Mouse (Mus musculus) fibroblast of lung, adult 2 months (primary cell): ENCODE data around the gene Apc2.

ENCODE experiments used
- DNase-seq: peaks from one replicate; pipeline ENCODE4 v3.0.0-alpha.2; 2011; ENCODE audit warnings: low read depth

The Apc2 gene

DNA sequence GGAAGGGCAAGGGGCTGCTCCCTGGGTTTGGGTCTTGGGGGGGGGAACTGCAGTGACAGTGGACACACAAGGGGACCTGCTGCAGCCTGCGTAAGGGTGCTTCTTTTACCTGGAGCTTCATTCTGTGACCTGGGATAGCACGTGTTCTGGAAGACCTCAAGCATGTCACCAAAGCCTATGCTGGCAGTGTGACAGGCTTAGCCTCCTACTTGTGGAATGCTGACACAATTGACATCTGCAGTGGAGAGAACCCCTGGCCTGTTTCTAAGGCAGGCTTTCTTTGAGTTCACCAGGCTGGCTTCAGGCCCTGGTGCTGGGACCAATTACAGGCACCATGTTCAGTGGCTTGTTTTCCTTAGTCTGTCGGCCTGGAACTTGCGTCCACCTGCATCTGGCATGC, 1.5 kb upstream of the Apc2 start:
- no peak for DNase-seq

DNA sequence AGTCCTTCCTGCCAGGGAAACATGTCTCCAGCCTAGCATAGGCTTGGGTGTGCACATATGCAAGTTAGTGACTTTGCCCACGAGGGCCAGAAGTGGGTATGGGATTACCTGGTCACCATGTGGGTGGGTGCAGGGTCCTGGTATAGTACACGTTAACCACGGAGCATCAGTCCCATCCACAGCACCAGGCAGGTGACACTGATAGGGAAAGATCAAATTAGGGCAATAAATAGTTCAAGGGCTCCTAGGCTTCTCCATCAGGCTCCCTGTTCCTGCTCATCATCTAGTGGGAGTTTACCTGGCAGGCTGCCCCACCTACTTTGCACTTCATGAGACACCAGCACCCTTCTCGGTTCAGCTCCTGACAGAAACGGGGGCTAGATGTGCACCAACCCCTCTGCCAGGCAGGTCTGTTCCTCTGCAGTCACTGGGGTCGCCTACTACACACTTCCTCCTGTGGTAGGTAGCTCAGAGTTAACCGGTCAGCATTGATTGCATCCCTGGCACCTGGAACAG, 931 bp upstream of the Apc2 start:
- DNase-seq, result no peak

DNA sequence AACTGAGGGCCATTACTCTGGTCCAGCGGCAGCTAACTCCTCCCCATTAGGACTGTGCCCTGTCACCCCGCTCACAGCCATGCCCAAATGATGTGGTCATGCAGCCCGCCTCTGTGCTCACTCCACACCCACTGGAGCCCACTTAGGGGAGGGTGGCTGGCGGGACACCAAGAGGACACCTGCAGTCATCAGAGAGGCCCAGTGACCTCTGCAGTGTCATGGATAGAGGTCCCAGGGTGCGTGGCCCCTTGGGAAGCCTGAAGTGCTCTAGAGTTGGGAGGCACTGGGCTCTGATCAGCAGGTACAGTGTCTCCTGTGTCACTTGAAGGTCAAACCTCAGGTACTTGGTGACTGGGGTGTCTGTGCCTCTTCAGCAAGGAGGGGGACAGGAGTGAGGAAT, 1.0 kb downstream of the Apc2 start:
- no peak for DNase-seq

DNA sequence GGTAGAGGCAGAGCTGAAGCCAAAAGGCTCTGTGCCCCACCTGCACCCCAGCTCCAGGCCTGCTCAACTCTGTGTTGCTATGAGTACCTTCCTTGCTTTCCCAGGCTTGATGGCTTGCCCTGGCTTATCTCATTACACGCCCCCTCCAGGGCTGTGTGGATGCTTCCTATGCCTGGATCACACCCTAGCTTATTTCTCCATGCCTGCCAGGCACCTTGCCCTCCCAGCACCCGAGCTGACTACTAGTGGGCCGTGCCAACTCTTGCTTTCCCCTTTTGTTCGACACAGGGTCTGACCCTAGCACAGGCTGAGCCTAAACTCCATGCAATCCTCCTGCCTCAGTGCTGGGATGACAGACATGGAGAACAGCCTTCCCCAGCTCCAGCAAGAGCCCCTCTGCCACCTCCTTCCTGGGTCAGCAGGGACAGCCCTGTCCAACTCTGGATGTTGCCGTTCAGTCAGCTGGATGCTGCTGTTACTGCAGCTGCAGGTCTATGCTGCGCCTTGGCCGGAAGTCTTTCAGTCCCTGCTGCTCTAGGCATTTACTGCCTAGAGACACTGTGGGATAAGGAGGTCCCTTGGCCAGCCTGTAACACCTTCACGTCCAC, 1.9 kb downstream of the Apc2 start:
- no peak for DNase-seq

DNA sequence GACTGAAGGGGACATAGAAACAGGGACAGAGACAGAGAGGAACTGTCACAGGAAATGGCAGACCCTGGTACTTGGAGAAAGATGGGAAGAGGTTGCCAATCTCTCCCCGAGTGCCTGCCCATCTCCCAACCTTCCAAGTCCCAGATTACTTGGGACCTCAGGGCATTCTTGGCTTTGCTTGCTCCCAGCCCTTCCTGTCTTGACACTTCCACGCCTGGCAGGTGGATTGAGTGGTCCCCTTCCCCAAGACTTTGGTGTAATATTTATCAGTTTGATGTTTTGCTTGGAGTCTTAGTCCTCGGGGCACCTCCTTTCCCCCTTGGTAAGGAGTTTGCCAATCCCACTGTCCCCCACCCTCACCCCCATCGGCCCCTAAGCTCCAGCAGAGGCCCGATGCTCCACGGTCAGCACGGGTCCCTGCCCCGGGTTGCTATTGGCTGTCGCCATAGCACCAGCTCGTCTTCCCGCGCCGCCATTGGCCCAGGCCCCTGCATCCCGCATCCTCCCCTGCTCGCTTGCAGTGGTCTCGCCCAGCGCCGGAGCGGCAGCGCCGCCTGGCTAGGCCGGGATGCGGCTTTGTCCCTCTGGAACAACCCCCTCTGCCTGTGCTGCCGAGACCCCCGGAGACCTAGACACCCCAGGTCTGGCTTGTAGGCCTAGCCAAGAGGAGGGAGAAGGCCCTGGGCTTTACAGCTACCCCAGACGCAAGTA, 2.9 kb downstream of the Apc2 start:
- no peak for DNase-seq

DNA sequence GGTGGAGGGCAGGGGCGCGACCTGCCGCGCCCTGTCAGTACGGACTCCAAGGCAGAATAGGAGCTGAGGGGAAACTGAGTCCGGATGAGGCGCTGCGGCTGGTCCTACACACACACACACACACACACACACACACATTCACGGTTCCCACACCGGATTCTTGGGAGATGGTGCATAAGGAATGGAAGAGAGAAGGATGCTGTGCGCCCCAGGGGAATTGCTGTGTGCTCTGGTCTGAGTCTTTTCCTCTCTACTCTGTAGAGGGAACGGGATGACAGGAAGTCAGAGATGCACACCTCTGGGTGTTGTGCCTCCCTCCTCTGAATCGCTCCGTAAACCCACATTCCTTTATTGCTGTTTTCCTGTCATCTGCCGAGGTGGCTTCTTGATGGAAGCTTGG, 3.5 kb downstream of the Apc2 start:
- DNase-seq, result no peak

DNA sequence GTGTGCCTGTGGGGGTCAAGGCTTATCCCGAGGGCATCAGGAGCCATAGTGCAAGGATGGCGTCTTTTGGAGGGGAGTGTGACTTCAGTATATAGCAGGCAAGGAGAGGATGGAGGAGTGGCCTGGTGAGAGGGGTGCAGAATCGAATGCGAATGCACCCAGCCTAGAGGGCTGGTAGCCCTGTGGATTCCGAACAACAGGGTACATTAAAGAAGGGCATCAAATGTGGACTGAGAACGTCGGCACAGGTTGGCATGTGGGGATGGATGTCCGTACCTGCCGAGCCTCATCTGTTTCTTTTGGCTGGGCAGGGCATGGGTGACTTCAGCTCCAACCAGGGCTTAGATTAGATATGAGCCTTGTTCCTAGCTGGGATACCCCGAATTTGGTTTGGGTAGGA, 4.0 kb downstream of the Apc2 start:
- DNase-seq, result no peak

DNA sequence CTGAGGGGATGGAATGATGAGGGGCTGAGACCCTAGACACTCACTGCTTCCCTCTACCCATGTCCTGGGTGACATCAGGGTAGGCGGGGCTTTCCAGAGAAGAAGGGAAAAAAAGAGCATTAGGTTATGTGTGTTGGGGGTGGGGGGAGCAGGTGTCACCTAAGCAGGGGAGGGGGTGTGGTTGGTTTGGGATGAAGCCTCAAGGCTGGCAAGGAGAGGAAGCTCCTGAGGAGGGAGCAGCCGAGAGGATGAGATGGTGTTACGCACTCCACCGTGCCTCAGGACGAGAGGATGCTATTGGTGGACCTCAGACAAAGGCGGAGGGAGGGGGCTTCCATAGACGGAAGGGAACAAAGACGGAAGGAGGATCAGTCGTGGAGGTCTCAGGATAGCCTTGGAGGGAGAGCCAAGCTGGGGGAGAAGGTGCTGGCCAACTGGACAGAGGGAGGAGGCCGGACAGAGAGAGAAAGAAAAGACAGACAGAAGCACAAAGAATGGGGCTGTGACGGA, 5.0 kb downstream of the Apc2 start:
- DNase-seq, result no peak

DNA sequence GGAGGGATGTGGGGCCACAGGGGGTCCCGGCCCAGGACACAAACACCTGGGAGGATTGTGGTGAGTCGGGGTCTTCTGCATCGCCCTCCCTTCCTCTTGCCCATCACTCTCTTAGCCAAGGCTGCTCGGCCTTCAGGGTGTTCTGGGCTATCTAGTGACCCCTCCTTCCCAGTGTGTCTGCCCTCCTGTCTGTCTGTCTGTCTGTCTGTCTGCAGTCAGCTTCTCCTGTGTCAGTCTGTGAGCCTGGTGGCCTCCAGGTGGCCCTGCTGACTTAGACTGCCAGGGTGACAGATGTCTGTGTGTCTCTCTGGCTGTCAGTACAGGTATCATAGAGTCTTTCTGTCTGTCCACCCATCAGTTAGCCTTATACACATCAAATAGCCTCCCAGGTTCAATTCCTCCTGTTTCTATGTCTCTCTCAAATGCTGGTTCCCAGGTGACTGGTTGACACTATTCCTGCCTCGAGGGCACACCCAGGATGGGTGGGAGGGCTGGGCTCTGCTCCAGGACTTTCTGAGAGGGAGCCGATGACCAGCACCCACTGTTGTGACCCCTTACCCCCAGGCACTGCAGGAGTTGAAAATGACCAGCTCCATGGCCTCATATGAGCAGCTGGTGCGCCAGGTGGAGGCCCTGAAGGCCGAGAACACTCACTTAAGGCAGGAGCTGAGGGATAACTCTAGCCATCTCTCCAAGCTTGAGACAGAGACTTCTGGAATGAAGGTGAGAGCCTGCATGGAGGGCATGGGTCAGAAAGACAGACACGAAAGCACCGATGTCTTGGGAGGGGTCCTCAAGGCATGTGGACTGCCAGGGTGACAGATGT, 5.7 kb downstream of the Apc2 start:
- no peak for DNase-seq

DNA sequence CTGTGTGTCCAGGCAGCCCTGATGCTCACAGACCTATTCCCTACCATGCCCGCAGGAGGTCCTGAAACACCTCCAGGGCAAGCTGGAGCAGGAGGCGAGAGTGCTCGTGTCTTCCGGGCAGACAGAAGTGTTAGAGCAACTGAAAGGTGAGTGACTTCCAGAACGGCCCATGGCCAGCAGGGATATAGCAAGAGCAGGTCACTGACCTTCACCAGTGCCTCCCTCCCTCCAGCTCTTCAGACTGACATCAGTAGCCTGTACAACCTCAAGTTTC, 6.2 kb downstream of the Apc2 start:
- no peak for DNase-seq

DNA sequence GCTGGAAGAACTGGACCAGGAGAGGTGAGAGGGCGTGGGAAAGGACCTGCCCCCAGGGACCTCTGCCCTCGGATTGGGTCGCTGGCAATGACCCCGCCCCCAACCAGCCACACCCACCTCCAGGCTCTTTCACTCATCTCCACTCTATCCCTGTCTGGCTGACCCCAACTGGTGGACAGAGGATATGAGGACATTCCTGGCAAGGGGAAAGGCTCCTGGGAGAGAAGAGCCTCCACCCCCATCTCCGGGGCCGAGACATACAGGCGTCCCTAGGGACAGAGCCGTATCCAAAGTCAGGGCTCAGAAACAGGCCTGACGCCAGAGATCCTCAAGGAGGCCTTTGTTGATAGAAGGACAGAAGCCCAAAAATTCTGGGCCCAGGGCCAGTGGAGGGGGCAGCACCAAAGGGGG, 6.7 kb downstream of the Apc2 start:
- no peak for DNase-seq

DNA sequence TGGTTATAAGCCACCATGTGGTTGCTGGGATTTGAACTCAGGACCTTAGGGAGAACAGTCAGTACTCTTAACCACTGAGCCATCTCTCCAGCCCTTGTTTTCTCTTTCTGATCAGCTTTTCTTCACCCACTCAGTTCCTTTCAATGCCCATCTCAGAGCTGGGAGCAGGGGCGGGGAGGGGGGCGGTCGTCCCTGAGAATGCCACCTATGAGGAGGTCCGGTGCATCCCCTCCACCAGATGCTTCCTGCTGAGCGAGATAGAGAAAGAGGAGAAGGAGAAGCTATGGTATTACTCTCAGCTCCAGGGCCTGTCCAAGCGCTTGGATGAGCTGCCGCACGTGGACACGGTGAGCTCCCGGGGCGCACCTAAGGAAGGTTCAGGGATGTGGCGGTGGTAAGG, 8.7 kb downstream of the Apc2 start:
- no peak for DNase-seq

DNA sequence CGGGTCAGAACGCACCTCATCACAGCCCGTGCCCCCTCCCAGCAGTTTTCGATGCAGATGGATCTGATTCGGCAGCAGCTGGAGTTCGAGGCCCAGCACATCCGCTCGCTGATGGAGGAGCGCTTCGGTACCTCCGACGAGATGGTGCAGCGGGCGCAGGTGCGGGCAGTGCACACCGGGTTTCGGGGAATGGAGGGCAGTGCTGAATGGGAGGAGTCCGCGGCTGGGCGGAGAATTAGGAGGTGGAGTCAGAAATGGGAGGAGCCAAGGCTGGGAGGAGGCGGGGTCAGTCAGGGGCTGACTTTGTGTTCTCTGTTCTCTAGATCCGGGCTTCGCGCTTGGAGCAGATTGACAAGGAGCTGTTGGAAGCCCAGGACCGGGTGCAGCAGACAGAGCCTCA, 9.1 kb downstream of the Apc2 start:
- DNase-seq, result no peak

DNA sequence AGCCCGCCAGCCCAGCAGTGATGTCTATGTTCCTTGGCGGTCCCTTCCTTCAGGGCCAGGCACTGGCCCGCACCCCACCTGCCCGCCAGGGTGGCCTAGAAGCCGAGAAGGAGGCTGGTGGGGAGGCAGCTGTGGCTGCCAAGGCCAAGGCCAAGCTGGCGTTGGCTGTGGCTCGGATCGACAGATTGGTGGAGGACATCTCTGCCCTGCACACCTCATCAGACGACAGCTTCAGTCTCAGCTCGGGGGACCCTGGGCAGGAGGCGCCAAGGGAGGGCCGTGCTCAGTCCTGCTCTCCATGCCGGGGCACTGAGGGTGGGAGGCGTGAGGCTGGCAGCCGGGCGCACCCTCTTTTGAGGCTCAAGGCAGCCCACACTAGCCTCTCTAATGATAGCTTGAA, 15.8 kb downstream of the Apc2 start:
- DNase-seq, result no peak

DNA sequence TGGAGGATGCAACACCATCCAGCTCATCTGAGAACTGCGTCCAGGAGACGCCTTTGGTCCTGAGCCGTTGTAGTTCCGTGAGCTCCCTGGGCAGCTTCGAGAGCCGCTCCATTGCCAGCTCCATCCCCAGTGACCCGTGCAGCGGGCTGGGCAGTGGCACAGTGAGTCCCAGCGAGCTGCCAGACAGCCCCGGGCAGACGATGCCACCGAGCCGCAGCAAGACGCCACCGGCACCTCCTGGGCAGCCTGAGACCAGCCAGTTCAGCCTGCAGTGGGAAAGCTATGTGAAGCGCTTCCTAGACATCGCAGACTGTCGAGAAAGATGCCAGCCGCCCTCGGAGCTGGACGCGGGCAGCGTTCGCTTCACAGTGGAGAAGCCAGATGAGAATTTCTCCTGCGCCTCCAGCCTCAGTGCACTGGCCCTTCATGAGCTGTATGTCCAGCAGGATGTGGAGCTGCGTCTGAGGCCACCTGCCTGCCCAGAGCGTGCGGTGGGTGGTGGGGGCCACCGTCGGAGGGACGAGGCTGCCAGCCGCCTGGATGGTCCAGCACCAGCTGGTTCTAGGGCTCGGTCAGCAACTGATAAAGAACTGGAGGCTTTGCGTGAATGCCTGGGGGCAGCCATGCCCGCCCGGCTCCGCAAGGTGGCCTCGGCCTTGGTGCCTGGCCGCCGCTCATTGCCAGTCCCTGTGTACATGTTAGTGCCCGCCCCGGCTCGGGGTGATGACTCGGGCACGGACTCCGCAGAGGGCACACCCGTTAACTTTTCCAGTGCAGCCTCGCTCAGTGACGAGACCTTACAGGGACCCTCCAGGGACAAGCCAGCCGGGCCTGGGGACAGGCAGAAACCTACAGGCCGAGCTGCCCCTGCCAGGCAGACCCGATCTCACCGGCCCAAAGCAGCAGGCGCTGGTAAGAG, 17.1 kb downstream of the Apc2 start:
- DNase-seq, result no peak

DNA sequence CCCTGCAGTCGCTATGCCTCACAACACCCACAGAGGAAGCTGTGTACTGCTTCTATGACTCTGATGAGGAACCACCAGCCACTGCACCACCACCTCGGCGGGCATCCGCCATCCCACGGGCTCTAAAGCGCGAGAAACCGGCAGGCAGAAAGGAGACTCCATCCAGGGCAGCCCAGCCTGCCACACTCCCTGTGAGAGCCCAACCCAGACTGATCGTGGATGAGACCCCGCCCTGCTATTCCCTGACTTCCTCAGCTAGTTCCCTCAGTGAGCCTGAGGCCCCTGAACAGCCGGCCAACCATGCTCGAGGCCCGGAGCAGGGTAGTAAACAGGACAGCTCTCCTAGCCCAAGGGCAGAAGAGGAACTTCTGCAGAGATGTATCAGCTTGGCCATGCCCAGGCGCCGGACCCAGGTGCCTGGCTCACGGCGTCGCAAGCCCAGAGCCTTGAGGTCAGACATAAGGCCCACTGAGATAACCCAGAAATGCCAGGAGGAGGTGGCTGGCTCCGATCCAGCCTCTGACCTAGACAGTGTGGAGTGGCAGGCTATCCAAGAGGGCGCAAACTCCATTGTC, 17.9 kb downstream of the Apc2 start:
- DNase-seq, result no peak

DNA sequence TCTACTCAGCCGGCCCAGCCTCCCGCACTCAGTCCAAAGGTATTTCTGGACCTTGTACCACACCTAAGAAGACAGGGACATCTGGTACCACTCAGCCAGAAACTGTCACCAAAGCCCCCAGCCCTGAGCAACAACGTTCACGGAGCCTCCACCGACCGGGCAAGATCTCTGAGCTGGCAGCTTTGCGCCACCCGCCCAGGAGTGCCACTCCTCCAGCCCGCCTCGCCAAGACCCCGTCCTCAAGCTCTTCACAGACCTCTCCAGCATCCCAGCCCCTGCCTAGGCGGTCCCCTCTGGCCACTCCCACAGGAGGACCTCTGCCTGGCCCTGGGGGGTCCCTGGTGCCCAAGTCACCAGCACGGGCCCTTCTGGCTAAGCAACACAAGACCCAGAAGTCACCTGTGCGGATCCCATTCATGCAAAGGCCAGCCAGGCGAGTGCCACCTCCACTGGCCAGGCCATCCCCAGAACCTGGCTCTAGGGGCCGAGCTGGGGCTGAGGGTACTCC, 18.8 kb downstream of the Apc2 start:
- no peak for DNase-seq

DNA sequence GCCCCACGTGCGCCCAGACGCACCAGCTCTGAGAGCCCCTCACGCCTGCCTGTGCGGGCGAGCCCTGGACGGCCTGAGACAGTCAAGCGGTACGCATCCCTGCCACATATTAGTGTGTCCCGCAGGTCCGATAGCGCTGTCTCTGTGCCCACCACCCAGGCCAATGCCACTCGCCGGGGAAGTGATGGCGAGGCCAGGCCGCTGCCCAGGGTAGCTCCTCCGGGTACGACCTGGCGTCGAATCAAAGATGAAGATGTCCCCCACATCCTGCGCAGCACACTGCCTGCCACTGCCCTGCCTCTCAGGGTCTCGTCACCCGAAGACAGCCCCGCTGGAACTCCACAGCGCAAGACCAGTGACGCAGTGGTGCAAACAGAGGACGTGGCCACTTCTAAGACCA, 19.5 kb downstream of the Apc2 start:
- DNase-seq, result no peak

DNA sequence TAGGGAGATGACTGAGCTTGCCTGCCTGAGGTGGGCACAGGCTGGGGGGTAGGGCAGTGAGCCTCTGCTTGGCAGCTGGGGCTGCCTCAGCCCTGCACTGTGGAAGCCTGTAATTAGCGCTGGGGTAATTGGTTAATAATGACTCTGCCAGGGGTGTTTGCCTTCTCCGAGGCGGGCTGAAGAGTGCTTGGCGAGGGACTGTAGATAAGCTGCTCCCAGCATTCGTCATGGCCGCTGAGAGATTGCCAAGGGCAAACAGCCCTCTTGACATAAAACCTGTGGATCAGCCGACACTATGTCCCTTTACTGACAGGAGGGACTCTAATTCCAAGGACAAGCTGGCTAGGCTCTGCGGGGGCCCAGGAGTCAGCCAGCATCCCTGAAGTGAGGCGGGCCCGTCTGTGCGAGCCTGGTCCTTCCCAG, 20.6 kb downstream of the Apc2 start:
- no peak for DNase-seq

DNA sequence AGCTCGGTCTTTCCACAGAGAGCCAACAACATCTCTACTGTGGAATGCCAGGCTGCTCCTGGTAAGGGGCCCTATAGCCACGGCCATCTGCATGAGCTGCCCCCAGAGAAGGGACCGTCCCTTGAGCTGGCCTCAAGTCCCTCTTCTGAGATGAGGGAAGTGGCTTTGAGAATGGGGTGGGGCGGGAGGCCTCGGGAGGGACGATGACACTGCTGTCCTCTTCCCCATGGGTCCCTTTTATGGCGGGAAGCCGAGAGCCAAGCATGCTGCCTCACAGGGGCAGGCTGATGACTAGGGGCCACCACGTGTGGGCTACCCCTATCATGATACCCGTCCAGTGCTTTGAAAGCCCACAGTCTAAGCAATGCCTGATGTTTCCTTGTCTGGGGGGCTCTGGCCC, 21.2 kb downstream of the Apc2 start:
- DNase-seq, result no peak

DNA sequence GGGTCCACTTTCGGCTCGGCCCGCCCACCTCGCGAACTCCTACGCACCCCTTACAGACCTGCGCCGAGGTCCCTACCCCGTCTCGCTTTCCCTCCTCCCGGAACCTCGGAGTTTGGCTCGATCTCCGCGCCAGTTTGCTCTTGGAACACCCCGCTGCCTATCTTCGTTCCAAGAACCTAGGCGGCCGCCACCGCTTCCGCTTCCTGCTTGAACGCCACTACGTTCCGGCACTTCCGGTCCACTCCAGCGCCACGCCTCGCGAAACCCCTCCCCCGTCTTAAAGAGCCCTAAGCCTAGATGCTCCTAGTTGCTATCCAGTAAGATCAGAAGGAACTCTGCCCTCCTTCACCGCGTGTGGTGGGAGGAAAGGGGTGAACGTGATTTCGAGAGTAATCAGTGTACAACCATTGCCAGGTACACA, 24.6 kb downstream of the Apc2 start, which contains the start of gene 2310011J03Rik:
Gene 2310011J03Rik, minus strand, starts transcription at position 198 of the 421 bp plus-strand sequence.
- DNase-seq, result peak; percentile 66
